Mouse (Mus musculus) induced T-regulatory cell, adult 2 months (primary cell): ENCODE measurements around the gene Vmn2r66.

Experiments used
- DNase-seq: peaks from one replicate; pipeline ENCODE4 v3.0.0-alpha.2; 2012; ENCODE audit warnings: low read depth

Gene Vmn2r66

GRCm38 (mm10) chr7:85012168-85012567, at the start of gene Vmn2r66:
Vmn2r66 (minus strand) TSS chr7:85012268.
- no peak for DNase-seq

DNA sequence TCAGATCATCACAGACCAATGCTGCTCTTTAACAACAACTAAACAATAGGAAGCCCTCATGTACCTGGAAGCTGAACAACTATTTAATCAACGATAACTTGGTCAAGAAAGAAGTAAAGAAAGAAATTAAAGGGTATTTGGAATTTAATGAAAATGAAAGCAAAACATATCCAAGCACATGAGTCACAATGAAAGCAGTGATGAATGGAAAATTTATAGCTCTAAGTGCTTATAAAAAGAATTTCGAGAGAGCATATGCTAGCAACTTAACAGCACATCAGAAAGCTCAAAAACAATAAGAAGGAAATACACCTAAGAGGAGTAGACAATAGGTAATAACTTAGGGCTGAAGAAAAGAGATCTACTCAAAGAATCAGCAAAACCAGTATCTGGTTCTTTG, 15.4 kb downstream of the Vmn2r66 start:
- no peak for DNase-seq

DNA sequence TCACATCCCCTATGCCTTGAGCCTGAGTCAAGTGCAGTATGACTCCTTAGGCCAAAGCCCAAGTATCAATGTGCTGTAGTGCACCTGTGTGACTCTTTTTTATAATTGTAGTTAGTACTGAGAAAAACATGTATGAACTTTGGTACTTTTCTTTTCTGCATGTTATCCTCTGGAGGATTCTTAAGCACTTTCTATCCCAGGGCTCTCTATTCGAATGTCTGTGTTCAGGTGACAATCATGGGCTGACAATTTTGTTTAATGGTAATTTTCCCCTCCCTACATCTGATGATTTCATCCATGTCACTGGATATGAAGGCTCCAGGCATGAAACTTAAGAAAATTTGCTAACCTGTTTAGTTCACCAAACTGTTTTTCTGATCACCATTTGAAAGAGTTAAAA, 48.1 kb downstream of the Vmn2r66 start, which contains the start of gene Vmn2r65:
TSS of gene Vmn2r65 (minus strand) at position 101 of the 400 bp plus-strand sequence.
- DNase-seq = no peak
